Mouse (Mus musculus) stomach, embryonic 16.5 days (tissue): Measurements from ENCODE around the gene Ncoa7. TPM values are rescaled to one million over a fixed set of nuclear protein-coding genes. Genes with fewer than 3 reads are reported as not detected.

Source experiments
- ATAC-seq: fragments of 200-750 bp; cut with Nextera tagmentation; 2 replicates; pipeline ENCODE4 v1.8.0; 2017; ENCODE audit warnings: moderate number of reproducible peaks, moderate TSS enrichment; ENCODE audit not compliant: insufficient read depth, low FRiP score
- H3K27ac ChIP-seq: fragments of 300-500 bp; sonication (generic); 2 replicates; pipeline ENCODE4 v1.5.1; 2014; ENCODE audit warnings: low read length
- H3K27me3 ChIP-seq: fragments of 300-500 bp; sonication (generic); 2 replicates; pipeline ENCODE4 v1.6.1; 2014; ENCODE audit warnings: low read length, control low read depth, mixed read lengths; ENCODE audit not compliant: control insufficient read depth, insufficient read depth
- H3K36me3 ChIP-seq: fragments of 300-500 bp; sonication (generic); 2 replicates; pipeline ENCODE4 v1.6.1; 2014; ENCODE audit warnings: low read length; ENCODE audit not compliant: control insufficient read depth, insufficient read depth
- H3K4me1 ChIP-seq: fragments of 300-500 bp; sonication (generic); 2 replicates; pipeline ENCODE4 v1.6.1; 2014; ENCODE audit warnings: low read length, control low read depth, mixed read lengths; ENCODE audit not compliant: control insufficient read depth, insufficient read depth
- H3K4me2 ChIP-seq: fragments of 300-500 bp; sonication (generic); 2 replicates; pipeline ENCODE4 v1.6.1; 2014; ENCODE audit warnings: low read depth, low read length, mixed read lengths
- H3K4me3 ChIP-seq: fragments of 300-500 bp; sonication (generic); replicated peaks from 2 replicates; pipeline ENCODE4 v1.5.1; 2014; ENCODE audit warnings: mild to moderate bottlenecking, low read length
- H3K9ac ChIP-seq: fragments of 300-500 bp; sonication (generic); 2 replicates; pipeline ENCODE4 v1.6.1; 2014; ENCODE audit warnings: low read length
- H3K9me3 ChIP-seq: fragments of 300-500 bp; sonication (generic); replicated peaks from 2 replicates; pipeline ENCODE4 v1.6.1; 2016; ENCODE audit warnings: low read length, control low read depth; ENCODE audit not compliant: control insufficient read depth
- WGBS: fragments of 180-500 bp; shearing (Covaris S2); extraction: QIAGEN DNeasy Blood & Tissue Kit; methylation state at CpG from one replicate; pipeline ENCODE4 v1.1.7; 2014; 5-methylcytosine and 5-hydroxymethylcytosine counted together
- polyA plus RNA-seq: library from polyadenylated mRNA; unstranded; fragments of >200 nt; fragmentation: Nextera tagmentation; extraction: Ambion mirVana; gene quantifications from 2 replicates; pipeline ENCODE4 v1.2.1, GENCODE M21; 2015

The Ncoa7 gene
- polyA plus RNA-seq, 1 experiment from 2014 or later: 11.9 TPM

DNA sequence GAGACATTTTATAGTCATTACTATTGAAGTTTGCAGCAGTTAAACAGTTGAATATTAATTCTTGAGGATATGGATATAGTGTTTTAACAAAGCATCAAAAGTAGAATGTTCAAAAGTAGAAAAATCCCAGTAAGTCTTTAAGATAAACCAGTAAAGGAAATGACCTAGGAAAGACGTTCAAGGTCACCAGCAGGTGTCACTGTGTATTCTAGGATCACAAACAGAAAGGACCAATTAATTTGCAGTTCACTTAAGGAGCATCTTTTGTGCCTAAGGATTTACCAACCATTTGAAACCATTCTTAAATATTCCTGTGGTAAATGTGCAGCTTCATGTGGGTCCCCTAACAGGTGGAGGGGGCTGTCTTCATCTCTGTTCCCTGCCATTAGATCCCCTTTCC, 35.1 kb upstream of the Ncoa7 start:
- no peak for ATAC-seq
- Histone ChIP-seq H3K4me2 (no peak overlapping the region), H3K4me3 (no peak overlapping the region), H3K4me1 (peaks cover 4% of the 10 kb centered on the region; the same call in 1 of the 2 replicates), H3K27ac (no peak overlapping the region), H3K36me3 (no peaks in the 10 kb centered on the region), H3K9me3 (no peaks in the 10 kb centered on the region), H3K27me3 (no peaks in the 10 kb centered on the region), H3K9ac (no peak overlapping the region)
- WGBS: 5% methylated on average over 1 of the region's 1 CpGs

GRCm38 (mm10) chr10:30825049-30825448, 21.9 kb upstream of the Ncoa7 start:
- no peak overlapping the region for H3K4me3 ChIP-seq
- H3K9ac ChIP-seq: no peak overlapping the region
- ATAC-seq: no peak
- WGBS: 6% methylated on average over 1 of the region's 1 CpGs
- H3K27ac ChIP-seq: no peak overlapping the region
- no peaks in the 10 kb centered on the region for H3K27me3 ChIP-seq
- no peaks in the 10 kb centered on the region for H3K4me1 ChIP-seq
- no peak overlapping the region for H3K4me2 ChIP-seq
- no peaks in the 10 kb centered on the region for H3K9me3 ChIP-seq
- H3K36me3 ChIP-seq: no peaks in the 10 kb centered on the region

DNA sequence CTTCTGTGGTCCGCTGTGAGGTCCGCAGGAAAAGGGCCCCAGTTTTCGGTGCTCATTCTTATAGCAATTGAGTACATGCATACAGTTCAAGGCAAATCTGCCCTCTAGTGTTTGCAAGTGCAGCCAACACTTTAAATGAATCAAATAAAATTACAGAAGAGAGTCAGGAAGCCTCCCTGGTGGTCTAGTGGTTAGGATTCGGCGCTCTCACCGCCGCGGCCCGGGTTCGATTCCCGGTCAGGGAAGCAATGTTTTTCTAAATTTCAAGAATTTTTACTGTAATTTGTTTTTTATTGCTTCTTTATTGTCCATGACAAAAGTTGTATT, 7.8 kb upstream of the Ncoa7 start:
- no peaks in the 10 kb centered on the region for H3K9me3 ChIP-seq
- H3K36me3 ChIP-seq: no peaks in the 10 kb centered on the region
- H3K27me3 ChIP-seq: no peaks in the 10 kb centered on the region
- ATAC-seq: peak; percentile 83
- peak overlapping the region; percentile 56 for H3K4me3 ChIP-seq
- 6% methylated on average over 11 of the region's 11 CpGs for WGBS
- H3K9ac ChIP-seq: peak overlapping the region; percentile 68
- H3K4me1 ChIP-seq: no peaks in the 10 kb centered on the region
- peak overlapping the region; percentile 51 for H3K4me2 ChIP-seq
- no peak overlapping the region for H3K27ac ChIP-seq

- Histone ChIP-seq H3K4me2 (peak overlapping the region; percentile 51), H3K9me3 (no peaks in the 10 kb centered on the region), H3K27me3 (no peaks in the 10 kb centered on the region), H3K9ac (peak overlapping the region; percentile 68), H3K4me3 (peak overlapping the region; percentile 56), H3K4me1 (no peaks in the 10 kb centered on the region), H3K27ac (no peak overlapping the region), H3K36me3 (no peaks in the 10 kb centered on the region)
- WGBS: 29% methylated on average over 9 of the region's 9 CpGs
- ATAC-seq: peak; percentile 29; the same call in 1 of the 2 replicates
These were observed 7.3 kb upstream of the Ncoa7 start for GRCm38 (mm10) chr10:30810247-30810966.

GRCm38 (mm10) chr10:30803587-30804253, 594 bp upstream of the Ncoa7 start:
- peak overlapping the region; percentile 92 for H3K9ac ChIP-seq
- H3K27me3 ChIP-seq: no peaks in the 10 kb centered on the region
- H3K4me3 ChIP-seq: peak overlapping the region; percentile 78
- 30% methylated on average over 7 of the region's 7 CpGs for WGBS
- H3K27ac ChIP-seq: peak overlapping the region; percentile 95
- no peaks in the 10 kb centered on the region for H3K9me3 ChIP-seq
- H3K4me2 ChIP-seq: peak overlapping the region; percentile 71
- ATAC-seq: no peak; the same call in 1 of the 2 replicates
- no peaks in the 10 kb centered on the region for H3K36me3 ChIP-seq
- H3K4me1 ChIP-seq: 0 out of 2 replicates have a peak, but pooled peaks cover 5% of the 10 kb centered on the region

DNA sequence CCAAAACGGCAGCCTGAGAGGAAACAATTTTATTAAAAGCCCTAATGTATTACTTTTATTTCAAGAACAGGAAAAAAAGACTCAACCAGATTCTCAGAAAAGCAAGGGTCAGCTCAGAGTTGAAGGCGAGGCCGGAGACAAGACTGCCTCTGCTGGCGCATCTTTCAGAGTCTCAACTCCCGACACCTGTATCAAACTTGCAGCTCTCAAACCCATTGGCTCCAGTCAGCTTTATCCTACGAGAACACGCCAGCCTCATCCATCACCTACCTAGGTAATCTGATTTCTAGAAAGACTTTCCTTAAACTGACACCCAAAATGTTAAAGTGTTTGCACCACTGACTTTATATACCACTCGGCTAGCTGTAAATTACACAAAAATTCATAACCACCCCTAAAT, 1.1 kb downstream of the Ncoa7 start:
- WGBS: 9% methylated on average over 8 of the region's 8 CpGs
- peak overlapping the region; percentile 95 for H3K27ac ChIP-seq

DNA sequence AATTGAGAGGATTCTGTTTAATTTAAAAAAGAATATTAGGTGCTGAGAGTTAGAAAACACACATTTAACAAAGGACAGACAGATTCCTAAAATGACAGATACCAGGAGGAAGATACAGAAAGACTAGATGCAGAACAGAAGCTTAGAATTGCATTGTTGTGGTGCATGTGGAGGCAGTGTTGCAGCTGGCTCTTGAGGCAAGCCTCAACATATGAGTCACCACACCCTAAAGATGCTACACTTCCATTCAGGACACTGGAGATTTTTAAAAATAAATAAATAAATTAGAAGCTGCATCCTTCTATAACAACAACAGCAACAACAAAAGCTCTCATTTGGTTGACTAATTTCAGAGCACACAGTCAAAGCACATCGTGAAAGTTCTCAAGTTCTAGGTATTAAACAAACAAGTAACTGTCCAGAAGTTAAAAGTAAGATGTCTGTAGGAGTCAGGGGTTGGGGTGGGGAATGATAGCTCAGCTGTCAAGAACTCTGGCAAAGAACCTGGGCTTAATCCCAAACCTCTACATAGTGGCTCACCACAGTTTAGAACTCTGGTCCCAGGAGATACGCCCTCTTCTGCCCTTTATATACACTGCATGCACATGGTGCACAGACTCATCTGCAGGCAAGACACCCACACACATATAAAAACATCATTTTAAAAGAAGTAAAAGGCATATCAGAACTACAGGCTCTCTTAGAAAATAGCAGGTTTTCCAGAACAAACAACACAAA, 3.2 kb downstream of the Ncoa7 start:
- ATAC-seq: no peak
- no peak overlapping the region for H3K27ac ChIP-seq
- no peak overlapping the region for H3K9ac ChIP-seq
- H3K27me3 ChIP-seq: no peaks in the 10 kb centered on the region
- no peaks in the 10 kb centered on the region for H3K36me3 ChIP-seq
- no peak overlapping the region for H3K4me2 ChIP-seq
- peaks cover 4% of the 10 kb centered on the region; the same call in 1 of the 2 replicates for H3K9me3 ChIP-seq
- 0 out of 2 replicates have a peak, but pooled peaks cover 5% of the 10 kb centered on the region for H3K4me1 ChIP-seq
- WGBS: 83% methylated on average over 2 of the region's 2 CpGs
- H3K4me3 ChIP-seq: no peak overlapping the region

More for the DNA sequence above, 1.1 kb downstream of the Ncoa7 start:
- no peak for ATAC-seq
- no peaks in the 10 kb centered on the region for H3K9me3 ChIP-seq
- peak overlapping the region; percentile 71 for H3K4me2 ChIP-seq
- H3K9ac ChIP-seq: peak overlapping the region; percentile 92
- no peaks in the 10 kb centered on the region for H3K27me3 ChIP-seq
- peak overlapping the region; percentile 78 for H3K4me3 ChIP-seq
- H3K36me3 ChIP-seq: no peaks in the 10 kb centered on the region
- H3K4me1 ChIP-seq: 0 out of 2 replicates have a peak, but pooled peaks cover 5% of the 10 kb centered on the region

DNA sequence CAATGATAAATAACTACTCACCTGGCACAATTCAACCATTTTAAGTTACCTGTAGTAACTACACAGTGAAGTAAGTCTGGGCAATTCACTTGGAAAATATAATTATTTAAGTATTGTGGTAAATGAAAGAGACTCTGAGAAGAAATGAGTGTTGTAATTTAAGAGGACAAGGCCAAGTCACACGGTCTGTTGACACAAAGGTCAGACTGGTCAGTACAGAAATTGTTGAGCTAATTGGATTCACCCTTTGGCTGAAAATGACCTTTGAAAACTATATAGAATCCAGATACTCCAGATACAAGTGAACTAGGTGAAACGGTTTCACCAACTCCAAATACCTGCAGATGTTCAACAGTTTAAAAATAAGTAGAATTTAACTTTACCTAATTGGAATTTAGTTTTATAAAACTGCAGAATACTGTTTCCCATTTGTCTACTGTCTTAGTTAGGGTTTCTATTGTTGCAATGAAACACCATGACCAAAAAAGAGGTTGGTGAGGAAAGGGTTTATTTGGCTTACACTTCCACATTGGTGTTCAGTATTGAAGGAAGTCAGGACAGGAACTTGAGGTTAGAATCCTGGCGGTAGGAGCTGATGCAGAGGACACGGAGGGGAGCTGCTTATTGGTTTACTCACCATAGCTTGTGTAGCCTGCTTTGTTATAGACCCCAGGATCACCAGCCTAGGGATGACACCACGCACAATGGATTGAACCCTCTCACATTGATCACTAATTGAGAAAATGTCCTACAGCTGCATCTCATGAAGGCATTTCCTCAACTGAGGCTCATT, 6.5 kb downstream of the Ncoa7 start:
- 81% methylated on average over 5 of the region's 5 CpGs for WGBS
- no peak overlapping the region for H3K27ac ChIP-seq
- no peak for ATAC-seq
- no peak overlapping the region for H3K4me2 ChIP-seq
- H3K9ac ChIP-seq: no peak overlapping the region
- H3K4me3 ChIP-seq: no peak overlapping the region
- no peaks in the 10 kb centered on the region for H3K36me3 ChIP-seq
- no peaks in the 10 kb centered on the region for H3K27me3 ChIP-seq
- H3K4me1 ChIP-seq: no peaks in the 10 kb centered on the region
- peaks cover 4% of the 10 kb centered on the region; the same call in 1 of the 2 replicates for H3K9me3 ChIP-seq
